Mouse (Mus musculus) megakaryocyte, embryonic 14.5 days (primary cell): ENCODE measurements at regions not wholly inside any gene's neighbourhood (a gene's known extent, or its start where the extent isn't known, plus 50 kb on each side); places are given as distances from the start of the nearest gene placed in this dataset.

Experiments
- FLI1 ChIP-seq: IDR thresholded peaks from 2 replicates; pipeline ENCODE4 v1.6.1; 2012; ENCODE audit warnings: low read length, inconsistent platforms, mixed read lengths
- GATA1 ChIP-seq: IDR thresholded peaks from 3 replicates; pipeline ENCODE4 v1.6.1; 2012; ENCODE audit warnings: mixed read lengths, low read length, inconsistent platforms, borderline replicate concordance

DNA sequence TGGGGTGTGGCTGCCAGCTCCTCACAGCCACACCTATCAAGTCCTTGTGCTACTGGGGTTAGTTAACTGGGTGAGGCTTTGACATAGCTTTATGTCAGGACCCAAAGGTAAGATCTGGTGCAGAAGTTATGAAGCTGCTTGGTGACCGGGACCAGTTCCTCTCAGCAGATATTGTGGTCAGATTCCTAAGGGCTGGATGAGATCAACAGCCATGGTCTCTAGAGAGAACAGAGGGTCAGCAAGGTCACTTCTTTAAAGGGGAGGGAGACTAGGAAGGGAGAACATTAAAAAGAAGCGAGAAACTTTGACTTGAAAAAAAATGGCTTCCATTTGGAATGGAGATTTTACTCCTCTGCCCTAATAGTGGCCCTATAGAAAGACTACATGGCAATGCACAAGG, 138.6 kb upstream of the Col8a1 start:
- TF ChIP-seq FLI1: no peak
- no peak for TF ChIP-seq GATA1
